Mouse (Mus musculus): ENCODE measurements around the gene Tsnax. TPM values are rescaled to one million over a fixed set of nuclear protein-coding genes. Genes with fewer than 3 reads are reported as not detected.

The Tsnax gene
- polyA plus RNA-seq, 1 experiment from 2014 or later = 143 TPM

GRCm38 (mm10) chr8:125049051-125049750 lies 36.4 kb downstream of the Tsnax start:
- H3K27ac ChIP-seq (replicated peaks; ENCODE audit: low read depth, low read length) = no peak overlapping the region
- no peaks in the 10 kb centered on the region for H3K36me3 ChIP-seq (ENCODE audit: control insufficient read depth, insufficient read depth, low read length)
- no peak overlapping the region for H3K9ac ChIP-seq (ENCODE audit: low read length)
- H3K9me3 ChIP-seq (ENCODE audit: control insufficient read depth, low read length) = no peaks in the 10 kb centered on the region
- DNase-seq (ENCODE audit: low spot score) (no peak), ATAC-seq (ENCODE audit: insufficient number of reproducible peaks, low FRiP score, low TSS enrichment, low read depth) (no peak)
- H3K4me2 ChIP-seq (ENCODE audit: low read depth, severe bottlenecking) = no peak overlapping the region
- H3K4me3 ChIP-seq (ENCODE audit: low read depth, low read length) = no peak overlapping the region
- H3K4me1 ChIP-seq (ENCODE audit: control insufficient read depth, insufficient read depth, low read length) = peaks cover 3% of the 10 kb centered on the region; the same call in 1 of the 2 replicates
- WGBS = 63% methylated on average over 5 of the region's 5 CpGs
- H3K27me3 ChIP-seq (ENCODE audit: control insufficient read depth, insufficient read depth, low read length) = peaks cover 15% of the 10 kb centered on the region; the same call in 1 of the 2 replicates

- Histone ChIP-seq H3K4me3 (ENCODE audit: low read depth, low read length) (no peak overlapping the region), H3K4me1 (ENCODE audit: control insufficient read depth, insufficient read depth, low read length) (peaks cover 3% of the 10 kb centered on the region; the same call in 1 of the 2 replicates), H3K27me3 (ENCODE audit: control insufficient read depth, insufficient read depth, low read length) (peaks cover 21% of the 10 kb centered on the region), H3K4me2 (ENCODE audit: low read depth, severe bottlenecking) (no peak overlapping the region), H3K36me3 (ENCODE audit: control insufficient read depth, insufficient read depth, low read length) (no peaks in the 10 kb centered on the region), H3K9ac (ENCODE audit: low read length) (no peak overlapping the region), H3K9me3 (ENCODE audit: control insufficient read depth, low read length) (no peaks in the 10 kb centered on the region), H3K27ac (replicated peaks; ENCODE audit: low read depth, low read length) (no peak overlapping the region)
- ATAC-seq (ENCODE audit: insufficient number of reproducible peaks, low FRiP score, low TSS enrichment, low read depth) = no peak
- 85% methylated on average over 6 of the region's 6 CpGs for WGBS
- DNase-seq (ENCODE audit: low spot score) = no peak
Measured at GRCm38 (mm10) chr8:125049826-125050225, 37.0 kb downstream of the Tsnax start.

- DNase-seq (ENCODE audit: low spot score) (peak; percentile 89), ATAC-seq (ENCODE audit: insufficient number of reproducible peaks, low FRiP score, low TSS enrichment, low read depth) (no peak)
- Histone ChIP-seq H3K9ac (ENCODE audit: low read length) (no peak overlapping the region), H3K27me3 (ENCODE audit: control insufficient read depth, insufficient read depth, low read length) (peaks cover 31% of the 10 kb centered on the region), H3K36me3 (ENCODE audit: control insufficient read depth, insufficient read depth, low read length) (no peaks in the 10 kb centered on the region), H3K4me3 (ENCODE audit: low read depth, low read length) (no peak overlapping the region), H3K9me3 (ENCODE audit: control insufficient read depth, low read length) (no peaks in the 10 kb centered on the region), H3K27ac (replicated peaks; ENCODE audit: low read depth, low read length) (no peak overlapping the region), H3K4me1 (ENCODE audit: control insufficient read depth, insufficient read depth, low read length) (peaks cover 3% of the 10 kb centered on the region; the same call in 1 of the 2 replicates), H3K4me2 (ENCODE audit: low read depth, severe bottlenecking) (no peak overlapping the region)
- 60% methylated on average over 2 of the region's 2 CpGs for WGBS
Measured at GRCm38 (mm10) chr8:125052026-125052425, 39.2 kb downstream of the Tsnax start.

- peak; percentile 65; the same call in 1 of the 2 replicates for ATAC-seq (ENCODE audit: insufficient number of reproducible peaks, low FRiP score, low TSS enrichment, low read depth)
Measured at GRCm38 (mm10) chr8:125053505-125054435, 41.0 kb downstream of the Tsnax start, which contains the start of gene Disc1. Disc1 (plus strand) TSS chr8:125054195.

GRCm38 (mm10) chr8:125054436-125054810 lies 41.6 kb downstream of the Tsnax start:
- DNase-seq (ENCODE audit: low spot score) (peak; percentile 55), ATAC-seq (ENCODE audit: insufficient number of reproducible peaks, low FRiP score, low TSS enrichment, low read depth) (peak; percentile 35; the same call in 1 of the 2 replicates)
- Histone ChIP-seq H3K36me3 (ENCODE audit: control insufficient read depth, insufficient read depth, low read length) (no peaks in the 10 kb centered on the region), H3K9ac (ENCODE audit: low read length) (peak overlapping the region; percentile 65), H3K4me3 (ENCODE audit: low read depth, low read length) (peak overlapping the region; percentile 58), H3K4me1 (ENCODE audit: control insufficient read depth, insufficient read depth, low read length) (peaks cover 3% of the 10 kb centered on the region; the same call in 1 of the 2 replicates), H3K4me2 (ENCODE audit: low read depth, severe bottlenecking) (peak overlapping the region; percentile 92), H3K9me3 (ENCODE audit: control insufficient read depth, low read length) (no peaks in the 10 kb centered on the region), H3K27me3 (ENCODE audit: control insufficient read depth, insufficient read depth, low read length) (peaks cover 31% of the 10 kb centered on the region), H3K27ac (replicated peaks; ENCODE audit: low read depth, low read length) (no peak overlapping the region)
- WGBS = under 1% methylated on average over 38 of the region's 38 CpGs

More at GRCm38 (mm10) chr8:125053505-125054435, 41.0 kb downstream of the Tsnax start, which contains the start of gene Disc1:
- H3K4me2 ChIP-seq (ENCODE audit: low read depth, severe bottlenecking) = peak within 1 kb of the TSS; percentile 92
- peak within 1 kb of the TSS; percentile 65 for H3K9ac ChIP-seq (ENCODE audit: low read length)
- no peak within 1 kb of the TSS for H3K27ac ChIP-seq (replicated peaks; ENCODE audit: low read depth, low read length)
- peaks cover 3% of the 10 kb centered on the region; the same call in 1 of the 2 replicates for H3K4me1 ChIP-seq (ENCODE audit: control insufficient read depth, insufficient read depth, low read length)
- DNase-seq (ENCODE audit: low spot score) = peak; percentile 63
- no peaks in the 10 kb centered on the region for H3K9me3 ChIP-seq (ENCODE audit: control insufficient read depth, low read length)
- H3K27me3 ChIP-seq (ENCODE audit: control insufficient read depth, insufficient read depth, low read length) = peaks cover 31% of the 10 kb centered on the region
- no peaks in the 10 kb centered on the region for H3K36me3 ChIP-seq (ENCODE audit: control insufficient read depth, insufficient read depth, low read length)
- 2% methylated on average over 63 of the region's 65 CpGs for WGBS
- H3K4me3 ChIP-seq (ENCODE audit: low read depth, low read length) = peak within 1 kb of the TSS; percentile 58

- H3K36me3 ChIP-seq (ENCODE audit: control insufficient read depth, insufficient read depth, low read length) = no peaks in the 10 kb centered on the region
- H3K27me3 ChIP-seq (ENCODE audit: control insufficient read depth, insufficient read depth, low read length) = no peaks in the 10 kb centered on the region
- H3K4me1 ChIP-seq (ENCODE audit: control insufficient read depth, insufficient read depth, low read length) = no peaks in the 10 kb centered on the region
- H3K4me2 ChIP-seq (ENCODE audit: low read depth, severe bottlenecking) = no peak overlapping the region
- H3K27ac ChIP-seq (replicated peaks; ENCODE audit: low read depth, low read length) = no peak overlapping the region
- WGBS = 85% methylated on average over 8 of the region's 8 CpGs
- no peak for ATAC-seq (ENCODE audit: insufficient number of reproducible peaks, low FRiP score, low TSS enrichment, low read depth)
- H3K4me3 ChIP-seq (ENCODE audit: low read depth, low read length) = no peak overlapping the region
- no peak overlapping the region for H3K9ac ChIP-seq (ENCODE audit: low read length)
- DNase-seq (ENCODE audit: low spot score) = no peak
- no peaks in the 10 kb centered on the region for H3K9me3 ChIP-seq (ENCODE audit: control insufficient read depth, low read length)
Measured at GRCm38 (mm10) chr8:125060904-125061303, 48.1 kb downstream of the Tsnax start.

GRCm38 (mm10) chr8:125065596-125065995 lies 52.8 kb downstream of the Tsnax start:
- Histone ChIP-seq H3K27me3 (ENCODE audit: control insufficient read depth, insufficient read depth, low read length) (no peaks in the 10 kb centered on the region), H3K9ac (ENCODE audit: low read length) (no peak overlapping the region), H3K4me1 (ENCODE audit: control insufficient read depth, insufficient read depth, low read length) (peaks cover 6% of the 10 kb centered on the region; the same call in 1 of the 2 replicates), H3K4me2 (ENCODE audit: low read depth, severe bottlenecking) (no peak overlapping the region), H3K9me3 (ENCODE audit: control insufficient read depth, low read length) (no peaks in the 10 kb centered on the region), H3K36me3 (ENCODE audit: control insufficient read depth, insufficient read depth, low read length) (no peaks in the 10 kb centered on the region), H3K4me3 (ENCODE audit: low read depth, low read length) (no peak overlapping the region), H3K27ac (replicated peaks; ENCODE audit: low read depth, low read length) (no peak overlapping the region)
- ATAC-seq (ENCODE audit: insufficient number of reproducible peaks, low FRiP score, low TSS enrichment, low read depth) (no peak), DNase-seq (ENCODE audit: low spot score) (no peak)
- 83% methylated on average over 6 of the region's 6 CpGs for WGBS

- Histone ChIP-seq H3K9ac (ENCODE audit: low read length) (no peak overlapping the region), H3K4me2 (ENCODE audit: low read depth, severe bottlenecking) (no peak overlapping the region), H3K4me1 (ENCODE audit: control insufficient read depth, insufficient read depth, low read length) (peaks cover 6% of the 10 kb centered on the region; the same call in 1 of the 2 replicates), H3K27me3 (ENCODE audit: control insufficient read depth, insufficient read depth, low read length) (no peaks in the 10 kb centered on the region), H3K27ac (replicated peaks; ENCODE audit: low read depth, low read length) (peak overlapping the region; percentile 21; the same call in 1 of the 2 replicates), H3K4me3 (ENCODE audit: low read depth, low read length) (no peak overlapping the region), H3K36me3 (ENCODE audit: control insufficient read depth, insufficient read depth, low read length) (no peaks in the 10 kb centered on the region), H3K9me3 (ENCODE audit: control insufficient read depth, low read length) (no peaks in the 10 kb centered on the region)
- 40% methylated on average over 12 of the region's 12 CpGs for WGBS
- DNase-seq (ENCODE audit: low spot score) (peak; percentile 78), ATAC-seq (ENCODE audit: insufficient number of reproducible peaks, low FRiP score, low TSS enrichment, low read depth) (no peak)
Measured at GRCm38 (mm10) chr8:125066913-125067595, 54.3 kb downstream of the Tsnax start.

Measured in limb, embryonic 11.5 days (tissue).